Mouse (Mus musculus): ENCODE measurements at regions not wholly inside any gene's neighbourhood (a gene's known extent, or its start where the extent isn't known, plus 50 kb on each side); places are given as distances from the start of the nearest gene placed in this dataset.

DNA sequence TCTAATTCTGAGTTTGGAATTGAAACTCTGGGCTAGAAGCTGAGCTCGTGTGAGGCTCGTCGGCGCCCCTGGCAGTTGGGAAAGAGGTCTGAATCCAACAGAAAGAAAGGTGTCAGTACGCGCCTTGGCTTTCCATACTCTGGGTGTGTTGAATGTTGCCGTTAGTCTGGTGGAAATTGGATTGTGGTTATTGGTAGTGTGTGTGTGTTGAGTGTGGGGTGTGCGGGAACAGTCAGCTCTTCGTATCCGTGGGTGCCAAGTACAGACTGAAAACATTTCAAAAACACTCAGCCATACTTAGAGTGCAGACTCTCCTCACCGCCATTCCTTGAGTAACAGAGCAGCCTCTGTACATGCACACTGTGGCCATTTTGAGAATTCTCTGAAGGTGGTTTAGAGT, 566.9 kb downstream of the Tbc1d22a start:
- H3K4me1 ChIP-seq (ENCODE audit: insufficient read depth, low read depth, low read length), result no peaks in the 10 kb centered on the region
- no peak overlapping the region for H3K4me3 ChIP-seq (ENCODE audit: low read depth, low read length)
- peaks cover 69% of the 10 kb centered on the region for H3K9me3 ChIP-seq (replicated peaks)
- H3K36me3 ChIP-seq (replicated peaks), result no peaks in the 10 kb centered on the region
- ATAC-seq (ENCODE audit: extremely low read depth, insufficient number of reproducible peaks, low FRiP score, poor library complexity, severe bottlenecking) (no peak), DNase-seq (ENCODE audit: low spot score) (no peak)
- H3K27me3 ChIP-seq (ENCODE audit: insufficient read depth, low read length), result no peaks in the 10 kb centered on the region
- TF ChIP-seq POLR2AphosphoS5 (IDR thresholded peaks at IDR 0.05; ENCODE audit: insufficient replicate concordance, low read depth, low read length) (no peak), GATA2 (IDR thresholded peaks at IDR 0.05; ENCODE audit: borderline replicate concordance, low read depth, low read length) (no peak), GATA1 (IDR thresholded peaks at IDR 0.05; ENCODE audit: borderline replicate concordance, low read length) (no peak), CTCF (IDR thresholded peaks at IDR 0.05; ENCODE audit: low read depth, low read length) (no peak), TAL1 (conservative IDR thresholded peaks at IDR 0.05; ENCODE audit: low read depth, low read length) (no peak)

DNA sequence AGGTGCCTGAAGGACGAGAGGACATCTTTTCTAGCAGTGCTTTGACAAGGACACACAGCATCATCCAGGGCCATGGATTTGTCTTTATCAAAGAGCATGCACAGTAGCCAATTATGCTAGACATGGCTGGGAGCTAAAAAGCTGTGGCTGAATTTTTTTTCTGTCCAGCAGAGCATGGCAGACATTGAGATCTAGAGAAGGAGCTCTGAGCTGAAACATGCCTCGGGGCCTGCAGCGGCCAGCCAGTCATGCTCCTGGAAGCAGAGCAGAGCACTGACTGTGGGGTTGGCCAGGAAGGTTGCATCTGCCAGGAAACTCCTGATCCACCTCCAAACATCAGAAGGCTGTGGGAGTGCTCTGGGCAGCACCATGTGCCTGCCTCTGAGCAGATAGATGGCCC, 580.5 kb downstream of the Tbc1d22a start:
- Histone ChIP-seq H3K4me3 (ENCODE audit: low read depth, low read length) (no peak overlapping the region), H3K9me3 (replicated peaks) (peaks cover 68% of the 10 kb centered on the region), H3K27me3 (ENCODE audit: insufficient read depth, low read length) (no peaks in the 10 kb centered on the region), H3K36me3 (replicated peaks) (no peaks in the 10 kb centered on the region), H3K4me1 (ENCODE audit: insufficient read depth, low read depth, low read length) (no peaks in the 10 kb centered on the region)
- DNase-seq (ENCODE audit: low spot score), result no peak
- ATAC-seq (ENCODE audit: extremely low read depth, insufficient number of reproducible peaks, low FRiP score, poor library complexity, severe bottlenecking), result no peak
- TF ChIP-seq POLR2AphosphoS5 (IDR thresholded peaks at IDR 0.05; ENCODE audit: insufficient replicate concordance, low read depth, low read length), result no peak
- TF ChIP-seq GATA2 (IDR thresholded peaks at IDR 0.05; ENCODE audit: borderline replicate concordance, low read depth, low read length), result no peak
- TF ChIP-seq CTCF (IDR thresholded peaks at IDR 0.05; ENCODE audit: low read depth, low read length), result no peak
- TF ChIP-seq TAL1 (conservative IDR thresholded peaks at IDR 0.05; ENCODE audit: low read depth, low read length), result no peak
- no peak for TF ChIP-seq GATA1 (IDR thresholded peaks at IDR 0.05; ENCODE audit: borderline replicate concordance, low read length)

GRCm38 (mm10) chr15:86798474-86799178, 584.4 kb downstream of the Tbc1d22a start:
- no peaks in the 10 kb centered on the region for H3K36me3 ChIP-seq (replicated peaks)
- DNase-seq (ENCODE audit: low spot score) (no peak), ATAC-seq (ENCODE audit: extremely low read depth, insufficient number of reproducible peaks, low FRiP score, poor library complexity, severe bottlenecking) (no peak)
- peaks cover 83% of the 10 kb centered on the region for H3K9me3 ChIP-seq (replicated peaks)
- H3K27me3 ChIP-seq (ENCODE audit: insufficient read depth, low read length), result no peaks in the 10 kb centered on the region
- H3K4me1 ChIP-seq (ENCODE audit: insufficient read depth, low read depth, low read length), result no peaks in the 10 kb centered on the region
- TF ChIP-seq TAL1 (conservative IDR thresholded peaks at IDR 0.05; ENCODE audit: low read depth, low read length), result no peak
- no peak for TF ChIP-seq GATA2 (IDR thresholded peaks at IDR 0.05; ENCODE audit: borderline replicate concordance, low read depth, low read length)
- no peak for TF ChIP-seq CTCF (IDR thresholded peaks at IDR 0.05; ENCODE audit: low read depth, low read length)
- no peak for TF ChIP-seq GATA1 (IDR thresholded peaks at IDR 0.05; ENCODE audit: borderline replicate concordance, low read length)
- TF ChIP-seq POLR2AphosphoS5 (IDR thresholded peaks at IDR 0.05; ENCODE audit: insufficient replicate concordance, low read depth, low read length), result no peak
- H3K4me3 ChIP-seq (ENCODE audit: low read depth, low read length), result no peak overlapping the region

- ATAC-seq (ENCODE audit: extremely low read depth, insufficient number of reproducible peaks, low FRiP score, poor library complexity, severe bottlenecking) (no peak), DNase-seq (ENCODE audit: low spot score) (no peak)
- no peaks in the 10 kb centered on the region for H3K36me3 ChIP-seq (replicated peaks)
- no peaks in the 10 kb centered on the region for H3K27me3 ChIP-seq (ENCODE audit: insufficient read depth, low read length)
- peaks cover 76% of the 10 kb centered on the region for H3K9me3 ChIP-seq (replicated peaks)
- no peaks in the 10 kb centered on the region for H3K4me1 ChIP-seq (ENCODE audit: insufficient read depth, low read depth, low read length)
- TF ChIP-seq POLR2AphosphoS5 (IDR thresholded peaks at IDR 0.05; ENCODE audit: insufficient replicate concordance, low read depth, low read length) (no peak), GATA2 (IDR thresholded peaks at IDR 0.05; ENCODE audit: borderline replicate concordance, low read depth, low read length) (no peak), CTCF (IDR thresholded peaks at IDR 0.05; ENCODE audit: low read depth, low read length) (no peak), TAL1 (conservative IDR thresholded peaks at IDR 0.05; ENCODE audit: low read depth, low read length) (no peak), GATA1 (IDR thresholded peaks at IDR 0.05; ENCODE audit: borderline replicate concordance, low read length) (no peak)
- no peak overlapping the region for H3K4me3 ChIP-seq (ENCODE audit: low read depth, low read length)
Observed at GRCm38 (mm10) chr15:86807296-86808080, 593.2 kb downstream of the Tbc1d22a start.

DNA sequence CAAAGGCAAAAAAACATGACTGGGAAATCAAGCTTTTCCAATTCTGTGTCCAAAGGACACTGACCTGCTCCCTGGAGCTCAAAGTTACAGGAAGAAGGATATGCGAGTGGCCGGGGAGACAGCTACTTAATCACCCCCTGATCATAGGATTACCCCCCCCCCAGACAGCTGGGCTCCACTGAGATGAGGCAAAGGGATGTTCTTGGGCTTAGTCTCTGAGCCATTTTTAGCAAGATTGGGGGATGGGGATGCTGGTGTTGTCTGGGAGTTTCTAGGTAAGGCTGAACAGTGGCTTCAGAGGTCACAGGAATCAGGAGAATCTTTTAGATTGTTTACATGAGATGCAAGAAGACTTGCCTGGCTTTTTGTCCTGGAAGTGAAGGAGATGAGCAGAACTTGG, 597.6 kb downstream of the Tbc1d22a start:
- Histone ChIP-seq H3K27me3 (ENCODE audit: insufficient read depth, low read length) (no peaks in the 10 kb centered on the region), H3K4me3 (ENCODE audit: low read depth, low read length) (no peak overlapping the region), H3K9me3 (replicated peaks) (peaks cover 72% of the 10 kb centered on the region), H3K36me3 (replicated peaks) (no peaks in the 10 kb centered on the region), H3K4me1 (ENCODE audit: insufficient read depth, low read depth, low read length) (no peaks in the 10 kb centered on the region)
- TF ChIP-seq GATA2 (IDR thresholded peaks at IDR 0.05; ENCODE audit: borderline replicate concordance, low read depth, low read length) (no peak), TAL1 (conservative IDR thresholded peaks at IDR 0.05; ENCODE audit: low read depth, low read length) (no peak), GATA1 (IDR thresholded peaks at IDR 0.05; ENCODE audit: borderline replicate concordance, low read length) (no peak), POLR2AphosphoS5 (IDR thresholded peaks at IDR 0.05; ENCODE audit: insufficient replicate concordance, low read depth, low read length) (no peak), CTCF (IDR thresholded peaks at IDR 0.05; ENCODE audit: low read depth, low read length) (no peak)
- no peak for DNase-seq (ENCODE audit: low spot score)
- ATAC-seq (ENCODE audit: extremely low read depth, insufficient number of reproducible peaks, low FRiP score, poor library complexity, severe bottlenecking), result no peak

- no peak for DNase-seq (ENCODE audit: low spot score)
- TF ChIP-seq TAL1 (conservative IDR thresholded peaks at IDR 0.05; ENCODE audit: low read depth, low read length), result no peak
- no peak for TF ChIP-seq GATA2 (IDR thresholded peaks at IDR 0.05; ENCODE audit: borderline replicate concordance, low read depth, low read length)
- no peak for TF ChIP-seq CTCF (IDR thresholded peaks at IDR 0.05; ENCODE audit: low read depth, low read length)
- TF ChIP-seq POLR2AphosphoS5 (IDR thresholded peaks at IDR 0.05; ENCODE audit: insufficient replicate concordance, low read depth, low read length), result no peak
- no peak for TF ChIP-seq GATA1 (IDR thresholded peaks at IDR 0.05; ENCODE audit: borderline replicate concordance, low read length)
- H3K27me3 ChIP-seq (ENCODE audit: insufficient read depth, low read length), result no peaks in the 10 kb centered on the region
- H3K36me3 ChIP-seq (replicated peaks), result no peaks in the 10 kb centered on the region
- H3K9me3 ChIP-seq (replicated peaks), result peaks cover 53% of the 10 kb centered on the region
- H3K4me3 ChIP-seq (ENCODE audit: low read depth, low read length), result no peak overlapping the region
- no peak for ATAC-seq (ENCODE audit: extremely low read depth, insufficient number of reproducible peaks, low FRiP score, poor library complexity, severe bottlenecking)
- H3K4me1 ChIP-seq (ENCODE audit: insufficient read depth, low read depth, low read length), result no peaks in the 10 kb centered on the region
Observed at GRCm38 (mm10) chr15:86814808-86815421, 600.7 kb downstream of the Tbc1d22a start.
